Mouse (Mus musculus): ENCODE measurements around the gene Fgfr2.

DNA sequence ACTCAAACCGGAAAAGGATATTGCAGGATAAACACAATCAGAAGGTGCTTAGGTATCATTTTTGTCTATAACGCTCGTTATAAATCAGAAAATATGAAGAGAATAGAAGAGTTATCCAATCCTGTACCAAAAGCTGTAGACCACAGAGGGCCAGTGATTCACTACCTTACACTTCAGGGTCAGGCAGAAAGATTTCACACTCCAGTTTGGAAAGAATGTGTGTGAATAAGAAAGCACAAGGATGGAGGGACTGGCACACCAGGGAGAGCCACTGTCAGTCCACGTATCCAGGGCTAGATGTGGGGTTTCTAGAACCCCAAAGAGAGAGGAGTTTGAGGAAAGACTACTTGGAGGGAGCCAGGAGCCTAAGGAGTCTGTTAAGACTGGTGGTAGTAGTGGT is 546.3 kb downstream of the Fgfr2 start:
- TF ChIP-seq CTCF (IDR thresholded peaks at IDR 0.05; ENCODE audit: control insufficient read depth, insufficient read depth, insufficient read length) (no peak), MYOG (IDR thresholded peaks at IDR 0.05; ENCODE audit: control insufficient read depth, extremely low read depth, insufficient read length) (no peak), CEBPB (IDR thresholded peaks at IDR 0.05; ENCODE audit: low read depth) (no peak)
